Mouse (Mus musculus): ENCODE results near the gene Fosl1. TPM values are rescaled to one million over a fixed set of nuclear protein-coding genes. Genes with fewer than 3 reads are reported as not detected.

Fosl1 gene
- total RNA-seq, 2 experiments from 2014 or later, result not detected

DNA sequence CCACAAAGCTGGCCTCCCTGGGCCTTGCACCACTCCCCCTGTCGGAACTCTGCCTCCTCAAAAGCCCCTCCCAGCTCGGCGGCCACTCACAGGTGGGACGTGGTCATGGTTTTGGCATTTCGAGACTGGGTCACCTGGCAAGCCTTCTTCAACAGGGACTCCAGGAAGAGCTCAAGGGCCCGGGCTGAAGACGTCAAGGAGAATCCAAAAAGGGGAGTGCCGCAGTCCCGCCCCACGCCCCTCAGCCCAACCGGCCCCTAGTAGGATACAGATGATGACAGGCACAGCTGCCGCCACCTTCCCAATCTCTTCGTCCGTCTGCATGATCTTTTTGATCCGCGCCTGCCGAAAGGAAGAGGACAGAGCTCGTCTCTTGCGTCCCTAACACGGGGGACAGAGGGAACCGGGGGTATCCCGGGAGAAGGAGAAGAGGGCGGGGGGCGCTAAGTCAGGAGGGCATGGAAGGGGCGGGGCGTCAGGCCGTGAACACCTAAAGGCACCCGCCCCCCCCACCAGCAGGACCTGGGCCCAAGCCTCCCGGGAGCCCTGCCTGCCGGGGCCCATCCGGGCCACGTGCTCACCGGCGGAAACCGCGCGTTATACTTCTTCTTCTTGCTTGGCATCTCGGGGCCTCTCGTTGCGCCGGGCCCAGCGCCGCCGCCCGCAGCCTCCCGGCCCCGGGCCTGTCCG is 23.1 kb upstream of the Fosl1 start:
- intact Hi-C loops (cut with DNase I), result loop anchor here (2.0 kb wide), 1 partner anchor 33 kb away; no protein-coding TSS in a partner anchor
- no peak for DNase-seq (ENCODE audit: low spot score)

DNA sequence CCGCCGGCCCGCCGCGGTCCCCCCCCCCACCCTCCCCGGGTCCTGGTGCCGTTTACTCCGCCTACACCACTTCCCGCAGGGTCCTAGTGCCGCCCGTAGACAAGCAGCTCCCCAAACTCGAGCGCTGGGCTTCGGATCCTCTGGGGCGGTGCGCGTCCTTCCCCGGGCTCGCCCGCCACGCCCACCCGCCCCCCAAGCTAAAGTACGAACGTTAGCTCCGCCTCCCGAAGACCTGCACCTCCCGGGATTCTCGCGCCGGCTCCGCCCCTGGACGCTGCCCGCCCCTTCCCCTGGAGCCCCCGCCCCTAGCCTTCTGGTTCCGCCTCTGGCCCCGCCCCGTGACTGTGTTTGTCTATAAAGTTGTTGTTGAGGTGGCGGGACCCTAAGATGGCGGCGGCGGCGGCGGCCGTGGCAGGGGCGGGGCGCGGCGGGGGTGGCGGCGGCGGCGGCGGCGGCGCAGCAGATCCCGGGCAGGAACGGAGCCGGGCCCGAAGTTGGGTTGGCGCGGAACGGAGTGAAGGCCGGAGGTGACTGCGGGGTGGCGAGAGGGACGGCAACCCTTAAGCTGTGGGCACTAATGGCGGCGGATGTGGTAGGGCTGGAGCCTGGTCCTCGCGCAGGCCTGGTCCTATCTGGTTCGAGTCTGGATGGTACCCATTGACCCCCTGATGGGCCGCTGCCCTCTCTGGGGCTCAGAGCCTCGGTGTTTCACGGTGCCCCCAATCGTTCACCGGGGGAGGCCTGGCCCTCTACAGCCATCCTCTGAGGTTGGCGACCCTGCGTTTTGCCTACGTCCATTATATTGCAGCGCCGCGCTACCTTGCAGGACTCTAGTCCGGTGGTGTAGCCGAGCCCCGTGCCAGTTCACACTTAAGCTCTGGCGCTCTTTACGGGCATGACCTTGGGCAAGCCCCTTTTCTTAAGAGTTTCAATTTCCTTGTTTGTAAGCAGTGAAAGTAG is 22.3 kb upstream of the Fosl1 start, which contains the start of the genes Drap1 and AI837181:
Gene Drap1, minus strand, starts transcription at position 198 of the 960 bp plus-strand sequence.
Gene AI837181, plus strand, starts transcription at position 363 of the 960 bp plus-strand sequence.
- intact Hi-C loops (cut with DNase I), result loop anchor here (2.0 kb wide), 1 partner anchor 34 kb away; no protein-coding TSS in a partner anchor
- peak; percentile 81 for DNase-seq (ENCODE audit: low spot score)

DNA sequence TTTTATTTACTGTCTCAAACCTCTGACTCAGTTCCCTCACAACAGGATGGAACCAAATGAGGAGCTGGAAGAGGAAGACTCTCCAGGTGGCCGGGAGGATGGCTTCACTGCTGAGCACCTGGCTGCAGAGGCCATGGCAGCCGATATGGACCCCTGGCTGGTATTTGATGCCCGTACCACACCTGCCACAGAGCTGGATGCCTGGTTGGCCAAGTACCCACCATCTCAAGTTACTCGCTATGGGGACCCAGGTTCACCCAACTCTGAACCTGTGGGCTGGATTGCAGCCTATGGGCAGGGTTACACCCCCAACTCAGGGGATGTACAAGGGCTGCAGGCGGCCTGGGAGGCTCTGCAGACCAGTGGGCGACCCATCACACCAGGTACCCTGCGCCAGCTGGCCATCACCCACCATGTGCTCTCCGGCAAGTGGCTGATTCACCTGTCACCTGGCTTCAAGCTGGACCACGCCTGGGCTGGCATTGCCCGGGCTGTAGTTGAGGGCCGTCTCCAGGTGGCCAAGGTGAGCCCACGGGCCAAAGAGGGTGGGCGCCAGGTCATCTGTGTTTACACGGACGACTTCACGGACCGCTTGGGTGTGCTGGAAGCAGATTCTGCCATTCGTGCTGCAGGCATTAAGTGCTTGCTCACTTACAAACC is 21.3 kb upstream of the Fosl1 start:
- intact Hi-C loops (cut with DNase I), result loop anchor here (2.0 kb wide), 1 partner anchor 35 kb away; no protein-coding TSS in a partner anchor
- DNase-seq (ENCODE audit: low spot score), result no peak

DNA sequence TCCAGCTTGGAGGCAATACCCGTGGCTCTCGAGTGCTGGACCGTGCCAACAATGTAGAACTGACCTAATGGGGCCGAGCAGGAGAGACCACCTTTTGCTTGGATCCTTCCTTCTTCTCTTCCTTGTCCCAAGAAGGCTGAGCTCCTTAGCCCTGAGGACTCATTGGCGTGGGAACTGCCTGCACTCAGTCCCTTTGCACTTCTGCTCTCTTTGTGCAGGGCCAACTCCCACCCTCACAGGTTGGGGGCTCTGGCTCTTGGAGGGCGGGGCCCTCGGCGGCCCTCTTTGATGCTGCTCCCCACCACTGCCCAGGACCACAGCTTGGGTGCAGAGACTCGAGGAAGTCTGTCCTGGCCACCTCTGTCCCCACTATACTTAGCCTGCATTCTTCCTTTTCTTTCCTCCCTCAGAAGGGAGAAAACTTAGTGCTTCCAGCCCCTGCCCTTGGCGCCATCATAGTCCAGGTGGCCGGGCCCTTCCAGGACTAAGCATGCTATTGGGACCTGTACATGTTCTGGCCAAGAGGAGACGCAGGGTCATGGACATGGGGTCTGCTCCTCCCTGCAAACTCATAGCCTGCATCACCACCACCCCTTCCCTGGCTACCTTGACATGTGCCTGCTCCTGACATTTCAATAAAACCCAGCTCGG is 20.6 kb upstream of the Fosl1 start:
- no peak for DNase-seq (ENCODE audit: low spot score)
- intact Hi-C loops (cut with DNase I), result no loop called here

DNA sequence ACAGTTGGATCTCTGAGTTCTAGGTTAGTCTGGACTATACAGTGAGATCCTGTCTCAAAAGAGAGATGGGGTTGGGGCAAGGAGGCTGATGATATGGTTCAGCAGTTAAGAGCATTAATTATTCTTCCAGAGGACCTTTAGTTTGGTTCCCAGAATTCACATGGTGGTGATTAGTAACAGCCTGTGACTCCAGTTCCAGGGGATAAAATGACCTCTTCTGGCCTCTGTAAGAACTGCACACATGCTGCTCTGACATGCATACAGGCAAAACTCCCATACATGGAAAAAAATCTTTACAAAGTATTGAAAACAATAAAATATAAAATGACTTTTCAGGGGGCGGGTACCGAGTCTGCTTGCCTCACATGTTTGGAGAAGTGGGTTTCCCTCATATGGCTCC is 19.3 kb upstream of the Fosl1 start:
- no peak for DNase-seq (ENCODE audit: low spot score)
- intact Hi-C loops (cut with DNase I), result loop anchor here (2.0 kb wide), 1 partner anchor 59 kb away; no protein-coding TSS in a partner anchor

DNA sequence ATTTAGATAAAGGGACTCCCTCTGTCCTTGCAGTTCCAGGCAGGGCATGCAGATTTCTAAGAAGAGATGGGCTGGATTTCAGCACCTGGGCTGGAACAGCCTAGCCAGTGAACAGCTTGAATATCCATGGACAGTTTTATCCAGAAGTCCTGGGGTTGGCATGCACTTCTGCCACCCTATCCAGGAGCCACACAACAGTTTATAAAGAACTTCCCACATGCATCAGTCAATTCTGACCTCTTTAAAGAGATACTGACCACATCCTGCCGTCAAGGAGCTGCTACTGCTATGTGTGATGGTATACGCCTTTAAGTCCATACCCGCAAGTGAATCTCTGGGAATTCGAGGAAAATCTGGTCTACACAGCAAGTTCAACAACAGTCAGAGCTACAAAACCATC is 18.1 kb upstream of the Fosl1 start:
- intact Hi-C loops (cut with DNase I), result loop anchor here (2.0 kb wide), 1 partner anchor 60 kb away; no protein-coding TSS in a partner anchor
- no peak for DNase-seq (ENCODE audit: low spot score)

DNA sequence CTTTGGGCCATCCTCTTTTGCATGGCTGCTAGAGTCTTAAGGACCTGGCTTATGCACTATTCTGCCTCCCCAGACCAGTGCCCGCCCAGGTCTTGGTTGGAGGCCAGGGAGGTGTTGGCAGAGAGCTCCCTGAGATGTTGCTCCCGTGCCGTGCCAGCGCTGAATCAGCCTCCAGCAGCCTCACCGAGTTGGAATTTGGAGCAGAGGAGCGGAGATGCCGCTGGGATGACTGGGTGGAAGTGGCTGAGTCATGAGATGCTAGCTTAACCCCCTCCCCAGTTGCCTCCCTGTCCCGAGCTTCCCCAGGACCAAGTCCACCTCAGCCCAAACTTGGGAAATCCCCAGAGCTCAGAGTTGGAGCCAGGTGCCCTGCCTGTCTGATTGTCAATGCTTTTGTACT is 17.5 kb upstream of the Fosl1 start:
- intact Hi-C loops (cut with DNase I), result loop anchor here (2.0 kb wide), 1 partner anchor 61 kb away; no protein-coding TSS in a partner anchor
- no peak for DNase-seq (ENCODE audit: low spot score)

DNA sequence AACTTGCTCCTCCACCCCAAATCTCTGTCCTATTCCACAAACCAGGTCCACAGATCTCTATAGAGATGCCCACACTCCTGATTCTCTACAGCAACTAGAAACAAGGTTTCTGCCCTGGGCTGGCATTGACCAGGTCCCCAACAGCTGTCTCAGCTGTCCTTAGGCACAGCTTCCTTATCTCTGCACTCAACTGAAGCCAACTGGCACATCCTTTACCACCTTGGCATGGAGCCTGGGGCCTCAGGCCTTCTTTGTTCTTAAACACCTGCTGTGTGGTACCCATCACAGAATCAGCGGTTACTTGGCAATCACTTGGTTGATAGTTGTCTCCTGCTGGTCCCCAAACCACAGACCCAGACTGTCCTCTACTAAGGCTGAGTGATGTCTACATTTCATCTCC is 16.9 kb upstream of the Fosl1 start:
- intact Hi-C loops (cut with DNase I), result no loop called here
- DNase-seq (ENCODE audit: low spot score), result no peak

DNA sequence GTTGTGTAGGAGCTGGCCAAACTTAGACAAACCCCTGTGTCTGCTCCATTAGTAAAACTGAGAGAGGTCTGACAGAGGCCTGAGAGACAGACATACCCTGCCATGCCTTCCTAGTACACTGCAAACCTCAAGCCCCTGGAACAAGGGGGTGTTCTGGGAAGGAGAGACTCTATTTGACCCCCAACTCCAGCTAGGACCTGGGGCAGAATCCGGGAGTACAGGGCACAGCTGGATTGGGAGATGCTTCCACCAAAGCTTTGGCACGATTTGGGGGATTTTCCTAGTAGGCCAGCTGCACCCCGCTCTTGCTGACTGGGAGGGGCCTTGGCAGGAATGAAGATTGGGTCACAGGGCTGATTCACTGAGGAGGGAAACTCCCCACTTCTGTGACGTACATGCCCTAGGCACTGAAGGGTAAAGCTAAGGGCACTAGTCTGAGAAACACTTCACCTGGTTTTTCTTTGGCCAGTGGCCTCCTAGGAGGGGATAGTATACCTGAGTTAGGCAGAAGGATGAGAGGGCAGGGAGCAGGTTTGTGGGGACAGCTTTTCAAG is 15.4 kb upstream of the Fosl1 start:
- no peak for DNase-seq (ENCODE audit: low spot score)
- intact Hi-C loops (cut with DNase I), result no loop called here

DNA sequence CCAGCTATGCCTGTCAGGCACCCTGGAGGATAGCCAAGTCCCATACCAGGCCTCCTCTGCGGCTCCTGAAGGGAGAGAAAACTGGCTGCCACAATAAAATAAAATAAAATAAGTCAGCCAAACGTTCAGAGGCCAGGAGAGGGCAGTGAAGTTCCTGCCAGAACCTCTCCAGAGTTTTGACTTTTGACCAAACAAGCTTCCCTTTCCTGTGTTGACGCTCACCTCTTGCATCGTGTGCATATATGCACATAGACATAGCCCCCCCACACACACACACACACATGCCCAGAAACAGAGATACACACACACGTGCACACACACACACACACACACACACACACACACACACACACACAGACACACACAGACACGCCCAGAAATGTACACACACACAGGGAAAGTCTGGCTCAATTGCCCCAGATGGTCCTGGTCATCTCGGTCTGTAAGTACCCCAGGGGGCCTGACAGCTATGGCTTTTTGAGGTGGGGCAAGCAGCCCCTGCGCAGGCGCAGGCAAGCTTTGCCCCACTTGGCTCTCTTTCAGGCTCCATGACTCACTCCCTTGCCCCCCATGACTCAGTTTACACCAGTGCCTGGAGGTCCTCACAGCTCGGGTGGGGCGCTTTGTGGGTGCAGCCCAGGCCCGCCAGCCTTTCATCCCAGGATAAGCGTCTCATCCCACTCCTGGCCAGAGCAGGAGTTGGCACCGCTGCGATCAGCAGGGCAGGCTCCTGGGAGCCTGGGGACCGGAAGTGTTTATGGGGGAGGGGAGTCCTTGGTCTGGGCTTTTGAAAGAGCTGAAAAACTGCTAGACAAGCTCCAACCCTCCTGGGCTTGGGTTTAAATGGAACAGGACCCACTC is 14.1 kb upstream of the Fosl1 start:
- DNase-seq (ENCODE audit: low spot score), result no peak
- intact Hi-C loops (cut with DNase I), result loop anchor here (1.0 kb wide), 1 partner anchor 54 kb away; no protein-coding TSS in a partner anchor

DNA sequence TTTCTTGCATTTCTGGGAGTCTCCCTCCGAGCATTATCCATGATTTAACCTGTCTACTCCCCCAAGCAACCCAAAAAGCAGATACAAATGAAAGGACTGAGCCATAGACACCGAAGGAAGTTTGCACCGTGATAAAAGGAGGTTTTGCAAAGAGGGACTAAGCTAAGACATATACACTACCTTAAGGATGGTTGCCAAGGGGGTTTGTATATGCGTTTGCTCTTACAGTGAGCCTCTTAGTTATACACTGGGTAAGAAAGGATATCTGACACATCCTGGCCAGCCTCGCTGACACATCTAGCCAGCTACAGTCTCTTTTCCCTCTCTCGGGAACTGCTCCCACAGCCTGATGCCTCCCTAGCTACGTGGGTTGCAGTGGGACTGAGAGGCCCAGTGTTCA is 13.4 kb upstream of the Fosl1 start:
- intact Hi-C loops (cut with DNase I), result loop anchor here (1.0 kb wide), 1 partner anchor 53 kb away; no protein-coding TSS in a partner anchor
- no peak for DNase-seq (ENCODE audit: low spot score)

DNA sequence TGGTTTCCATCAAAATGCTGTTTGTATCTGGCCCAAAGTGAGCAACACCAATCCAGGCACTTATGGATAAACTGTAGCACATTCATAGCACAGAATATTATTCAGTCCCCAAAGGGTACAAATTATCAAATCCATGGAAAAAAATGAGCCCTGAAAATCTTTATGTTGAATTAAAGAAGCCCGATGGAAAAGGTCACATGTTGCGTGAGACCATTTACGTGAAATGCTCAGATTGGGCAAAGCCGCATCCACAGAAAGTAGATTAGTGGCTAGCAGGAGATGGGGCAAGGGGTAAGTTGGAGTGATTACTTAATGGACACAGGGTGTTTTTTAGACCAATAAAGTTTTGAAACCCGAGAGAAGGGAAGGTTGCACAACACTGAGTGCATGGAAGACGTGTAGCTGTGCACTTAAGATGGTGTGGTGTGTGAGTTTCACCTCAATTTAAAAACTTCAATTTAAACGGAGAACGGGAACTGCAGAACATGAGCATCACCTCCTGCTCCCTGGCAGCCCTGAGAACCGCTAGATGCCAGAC is 2.9 kb upstream of the Fosl1 start:
- intact Hi-C loops (cut with DNase I), result no loop called here
- no peak for DNase-seq (ENCODE audit: low spot score)

DNA sequence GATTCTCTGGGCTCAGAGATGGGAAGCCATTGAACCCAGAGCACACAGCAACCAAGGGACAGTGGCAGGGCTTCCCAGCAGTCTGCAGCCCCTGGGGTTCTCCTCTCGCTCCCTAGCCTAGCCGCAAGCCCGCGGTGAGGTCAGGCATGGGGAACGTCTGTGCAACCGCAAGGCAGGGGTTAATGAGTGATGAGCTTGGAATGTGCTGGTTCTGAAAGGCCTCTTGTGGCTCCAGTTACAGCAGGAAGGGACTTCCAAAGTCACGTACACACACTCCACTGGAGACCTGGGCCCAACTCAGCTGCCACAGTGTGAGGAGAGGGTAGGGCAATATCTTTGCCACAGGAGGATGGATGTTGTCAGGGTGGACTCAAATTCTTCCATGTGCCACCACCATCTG is 2.4 kb upstream of the Fosl1 start:
- intact Hi-C loops (cut with DNase I), result no loop called here
- no peak for DNase-seq (ENCODE audit: low spot score)

DNA sequence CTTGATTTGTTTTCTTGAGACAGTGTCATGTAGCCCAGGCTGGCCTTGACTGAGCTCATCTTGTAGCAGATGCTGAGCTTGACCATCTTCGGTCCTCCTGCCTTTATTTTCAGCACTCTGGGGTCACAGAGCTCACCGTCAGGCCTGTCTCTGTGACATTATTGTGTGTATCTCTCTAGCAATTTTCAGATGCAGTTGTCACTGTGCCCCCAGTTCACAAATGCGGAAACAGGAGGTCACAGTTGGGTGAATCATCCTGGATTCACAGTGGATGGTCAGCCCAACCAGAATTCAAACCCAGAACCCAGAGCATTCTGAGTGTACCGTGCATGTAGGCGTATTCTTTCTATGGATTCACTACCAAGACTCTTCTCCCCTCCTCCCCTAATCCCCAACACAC is 1.6 kb upstream of the Fosl1 start:
- intact Hi-C loops (cut with DNase I), result no loop called here

DNA sequence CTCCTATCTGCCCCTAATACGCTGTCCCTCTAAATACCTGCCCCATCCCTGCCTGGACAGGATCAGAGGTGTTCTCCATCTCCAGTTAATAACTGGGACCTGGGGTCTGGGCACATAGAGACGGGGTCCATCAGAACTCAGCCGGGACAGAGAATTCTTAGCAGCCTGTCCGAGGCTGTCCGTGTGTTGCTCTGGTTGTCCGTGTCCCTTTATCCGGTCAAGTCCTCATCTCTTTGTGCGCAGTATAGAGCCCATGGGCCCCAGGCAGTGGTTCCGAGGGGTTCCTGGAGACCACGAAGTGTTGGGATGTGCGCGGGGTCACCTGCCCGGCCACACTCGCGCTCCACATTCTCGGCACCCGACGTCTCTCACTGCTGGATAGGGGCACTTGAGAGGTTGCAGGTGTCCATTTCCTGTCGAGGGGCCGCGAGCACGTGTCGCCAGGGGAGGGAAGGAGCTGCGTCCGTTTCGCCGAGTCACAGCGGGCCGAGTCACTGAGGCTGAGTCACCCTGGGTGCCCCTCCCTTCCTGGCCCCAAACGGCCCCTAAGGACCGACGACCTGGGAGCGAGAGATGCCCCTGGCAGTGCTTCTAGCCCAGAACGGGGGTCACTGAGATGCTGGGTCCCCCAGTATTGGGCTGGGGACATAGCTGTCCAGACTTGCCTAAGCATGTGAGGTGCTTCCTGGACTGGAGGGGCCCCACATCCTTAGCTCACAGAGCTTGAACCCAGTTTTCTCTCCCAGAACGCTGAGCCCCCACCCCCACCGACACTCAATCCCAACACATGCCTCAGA is 1.2 kb downstream of the Fosl1 start:
- no peak for DNase-seq (ENCODE audit: low spot score)
- intact Hi-C loops (cut with DNase I), result no loop called here

More for the DNA sequence above, 1.6 kb upstream of the Fosl1 start:
- no peak for DNase-seq (ENCODE audit: low spot score)

DNA sequence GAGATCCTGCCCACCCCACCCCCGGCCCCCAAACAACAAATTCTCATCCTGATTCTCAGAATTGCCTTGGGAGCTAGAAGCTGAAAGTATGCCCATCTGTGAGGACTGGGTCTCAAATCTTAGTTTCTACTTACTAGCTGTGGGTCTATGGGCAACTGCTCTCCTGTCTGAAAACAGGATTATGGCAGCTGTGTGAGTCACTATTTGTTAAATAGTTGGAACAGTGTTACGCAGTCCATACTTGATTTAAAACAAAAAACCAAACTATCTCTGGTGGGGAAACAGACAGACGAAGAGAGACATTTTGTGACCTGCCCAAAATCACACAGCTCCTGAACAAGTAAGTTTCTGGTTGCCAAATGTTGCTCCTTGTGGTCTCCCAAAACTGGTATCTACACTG is 2.3 kb downstream of the Fosl1 start:
- no peak for DNase-seq (ENCODE audit: low spot score)
- intact Hi-C loops (cut with DNase I), result no loop called here

DNA sequence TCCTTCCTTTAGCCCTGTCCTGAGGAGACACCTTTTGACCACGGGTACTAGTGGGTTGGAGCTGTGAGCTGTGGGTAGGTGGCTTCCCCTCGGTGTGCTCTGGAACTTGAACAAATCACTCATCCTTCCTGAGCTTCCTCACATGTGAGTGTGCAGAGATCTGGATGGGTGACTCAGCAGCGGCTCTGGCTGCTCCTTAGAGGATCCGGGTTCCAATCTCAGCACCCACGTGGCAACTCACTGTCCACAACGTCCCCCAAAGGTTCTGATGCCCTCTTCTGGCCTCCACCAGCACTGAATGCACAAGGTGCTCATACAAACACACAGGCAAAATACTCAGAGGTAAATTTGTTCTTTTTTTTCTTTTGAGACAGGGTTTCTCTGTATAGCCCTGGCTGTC is 4.4 kb downstream of the Fosl1 start:
- intact Hi-C loops (cut with DNase I), result no loop called here
- DNase-seq (ENCODE audit: low spot score), result no peak
